Mouse (Mus musculus): ENCODE data around the gene Olfr403.
"Not testable (repeated sequence)": the region's sequence is repeated elsewhere in the genome, so short reads cannot be mapped to it uniquely, and the experiment has no call there.

The Olfr403 gene

GRCm38 (mm10) chr11:74185949-74186348 lies at the start of gene Olfr403:
TSS of gene Olfr403 (plus strand) at chr11:74186249.
- no peak for DNase-seq (ENCODE audit: low spot score)

- not testable (repeated sequence) for DNase-seq (ENCODE audit: low spot score)
These were observed 46.0 kb upstream of the Olfr403 start for GRCm38 (mm10) chr11:74140001-74140400.

- DNase-seq (ENCODE audit: low spot score): no peak
These were observed 40.2 kb upstream of the Olfr403 start for GRCm38 (mm10) chr11:74145866-74146265.

- no peak for DNase-seq (ENCODE audit: low spot score)
These were observed 32.8 kb upstream of the Olfr403 start, which contains the start of gene Olfr402 for GRCm38 (mm10) chr11:74153229-74153628. TSS of gene Olfr402 (plus strand) at chr11:74153529.

GRCm38 (mm10) chr11:74168771-74169170 lies 17.3 kb upstream of the Olfr403 start:
- no peak for DNase-seq (ENCODE audit: low spot score)

- DNase-seq (ENCODE audit: low spot score): no peak
These were observed 2.9 kb upstream of the Olfr403 start for GRCm38 (mm10) chr11:74183168-74183567.

GRCm38 (mm10) chr11:74183745-74184144 lies 2.3 kb upstream of the Olfr403 start:
- no peak for DNase-seq (ENCODE audit: low spot score)

- no peak for DNase-seq (ENCODE audit: low spot score)
These were observed 25.2 kb downstream of the Olfr403 start, which contains the start of gene Olfr43 for GRCm38 (mm10) chr11:74211279-74211678. TSS of gene Olfr43 (minus strand) at chr11:74211379.

GRCm38 (mm10) chr11:74241201-74241600 lies 55.2 kb downstream of the Olfr403 start:
- no peak for DNase-seq (ENCODE audit: low spot score)
